Mouse (Mus musculus) forebrain, embryonic 15.5 days (tissue): ENCODE measurements around the gene Gm20696. TPM values are rescaled to one million over a fixed set of nuclear protein-coding genes. Genes with fewer than 3 reads are reported as not detected.
A peak's percentile ranks its signal among the peaks of the same experiment; 100 is the strongest.

Experiments
- ATAC-seq: fragments of 200-750 bp; cut with Nextera tagmentation; replicated peaks from 2 replicates; pipeline ENCODE4 v1.8.0; 2017; ENCODE audit warnings: mild to moderate bottlenecking, moderate TSS enrichment, moderate library complexity
- H3K27ac ChIP-seq: fragments of 300-500 bp; sonication (generic); replicated peaks from 2 replicates; pipeline ENCODE4 v1.5.1; 2015; ENCODE audit warnings: mild to moderate bottlenecking, inconsistent platforms
- H3K27me3 ChIP-seq: fragments of 300-500 bp; sonication (generic); 2 replicates; pipeline ENCODE4 v1.6.1; 2015; ENCODE audit warnings: inconsistent platforms
- H3K36me3 ChIP-seq: fragments of 300-500 bp; sonication (generic); 2 replicates; pipeline ENCODE4 v1.6.1; 2015; ENCODE audit warnings: mild to moderate bottlenecking, inconsistent platforms
- H3K4me1 ChIP-seq: fragments of 300-500 bp; sonication (generic); 2 replicates; pipeline ENCODE4 v1.6.1; 2015; ENCODE audit warnings: inconsistent platforms
- H3K4me2 ChIP-seq: fragments of 300-500 bp; sonication (generic); replicated peaks from 2 replicates; pipeline ENCODE4 v1.6.1; 2015; ENCODE audit warnings: mild to moderate bottlenecking, inconsistent platforms
- H3K4me3 ChIP-seq: fragments of 300-500 bp; sonication (generic); 2 replicates; pipeline ENCODE4 v1.5.1; 2015; ENCODE audit warnings: mild to moderate bottlenecking, inconsistent platforms
- H3K9ac ChIP-seq: fragments of 300-500 bp; sonication (generic); replicated peaks from 2 replicates; pipeline ENCODE4 v1.6.1; 2015; ENCODE audit warnings: mild to moderate bottlenecking, inconsistent platforms
- H3K9me3 ChIP-seq: fragments of 300-500 bp; sonication (generic); 2 replicates; pipeline ENCODE4 v1.6.1; 2016; ENCODE audit warnings: inconsistent platforms
- WGBS: fragments of 180-500 bp; shearing (Covaris S2); methylation state at CpG from one replicate; pipeline ENCODE4 v1.1.7; 2015; ENCODE audit warnings: mixed read lengths; 5-methylcytosine and 5-hydroxymethylcytosine counted together
- polyA plus RNA-seq: library from polyadenylated mRNA; unstranded; fragments of >200 nt; fragmentation: Nextera tagmentation; extraction: Ambion mirVana; gene quantifications from 2 replicates; pipeline ENCODE4 v1.2.1, GENCODE M21; 2015

Gm20696 gene
- polyA plus RNA-seq, 1 experiment from 2014 or later, result 5.8 TPM

- Histone ChIP-seq H3K4me3 (peak overlapping the region; percentile 22), H3K27me3 (no peaks in the 10 kb centered on the region), H3K9me3 (no peaks in the 10 kb centered on the region), H3K4me2 (peak overlapping the region; percentile 53), H3K36me3 (no peaks in the 10 kb centered on the region), H3K27ac (peak overlapping the region; percentile 76), H3K4me1 (peaks cover 25% of the 10 kb centered on the region), H3K9ac (peak overlapping the region; percentile 37)
- no peak for ATAC-seq
- WGBS, result 9% methylated on average over 8 of the region's 8 CpGs
Observed at GRCm38 (mm10) chr6:99484884-99485216, 181.7 kb downstream of the Gm20696 start.

- H3K4me2 ChIP-seq, result no peak overlapping the region
- no peak overlapping the region for H3K4me3 ChIP-seq
- no peaks in the 10 kb centered on the region for H3K9me3 ChIP-seq
- no peak overlapping the region for H3K27ac ChIP-seq
- peaks cover 25% of the 10 kb centered on the region for H3K4me1 ChIP-seq
- ATAC-seq, result no peak
- no peak overlapping the region for H3K9ac ChIP-seq
- no peaks in the 10 kb centered on the region for H3K27me3 ChIP-seq
- 72% methylated on average over 7 of the region's 7 CpGs for WGBS
- H3K36me3 ChIP-seq, result no peaks in the 10 kb centered on the region
Observed at GRCm38 (mm10) chr6:99484197-99484725, 182.3 kb downstream of the Gm20696 start.

GRCm38 (mm10) chr6:99483556-99483955 is 183.0 kb downstream of the Gm20696 start:
- 84% methylated on average over 10 of the region's 10 CpGs for WGBS

GRCm38 (mm10) chr6:99481568-99481967 is 185.0 kb downstream of the Gm20696 start:
- Histone ChIP-seq H3K36me3 (no peaks in the 10 kb centered on the region), H3K9ac (no peak overlapping the region), H3K27ac (no peak overlapping the region), H3K4me2 (no peak overlapping the region), H3K4me1 (peaks cover 25% of the 10 kb centered on the region), H3K9me3 (no peaks in the 10 kb centered on the region), H3K27me3 (no peaks in the 10 kb centered on the region), H3K4me3 (no peak overlapping the region)
- 78% methylated on average over 7 of the region's 7 CpGs for WGBS
- ATAC-seq, result no peak

More at GRCm38 (mm10) chr6:99483556-99483955, 183.0 kb downstream of the Gm20696 start:
- H3K9me3 ChIP-seq, result no peaks in the 10 kb centered on the region
- peaks cover 25% of the 10 kb centered on the region for H3K4me1 ChIP-seq
- no peaks in the 10 kb centered on the region for H3K27me3 ChIP-seq
- no peak for ATAC-seq
- H3K27ac ChIP-seq, result no peak overlapping the region
- no peak overlapping the region for H3K4me2 ChIP-seq
- H3K9ac ChIP-seq, result no peak overlapping the region
- H3K36me3 ChIP-seq, result no peaks in the 10 kb centered on the region
- H3K4me3 ChIP-seq, result no peak overlapping the region

- H3K4me2 ChIP-seq, result no peak overlapping the region
- no peak overlapping the region for H3K27ac ChIP-seq
- WGBS, result 90% methylated on average over 13 of the region's 13 CpGs
- H3K9ac ChIP-seq, result no peak overlapping the region
- H3K36me3 ChIP-seq, result no peaks in the 10 kb centered on the region
- peaks cover 1% of the 10 kb centered on the region for H3K4me1 ChIP-seq
- no peaks in the 10 kb centered on the region for H3K27me3 ChIP-seq
- H3K9me3 ChIP-seq, result no peaks in the 10 kb centered on the region
- ATAC-seq, result no peak
- no peak overlapping the region for H3K4me3 ChIP-seq
Observed at GRCm38 (mm10) chr6:99478873-99479650, 187.5 kb downstream of the Gm20696 start.

- no peak overlapping the region for H3K9ac ChIP-seq
- H3K27me3 ChIP-seq, result no peaks in the 10 kb centered on the region
- ATAC-seq, result no peak
- no peaks in the 10 kb centered on the region for H3K36me3 ChIP-seq
- H3K4me1 ChIP-seq, result peaks cover 2% of the 10 kb centered on the region; the same call in 1 of the 2 replicates
- 86% methylated on average over 9 of the region's 9 CpGs for WGBS
- H3K4me3 ChIP-seq, result no peak overlapping the region
- H3K27ac ChIP-seq, result no peak overlapping the region
- no peak overlapping the region for H3K4me2 ChIP-seq
- H3K9me3 ChIP-seq, result no peaks in the 10 kb centered on the region
Observed at GRCm38 (mm10) chr6:99475040-99475439, 191.6 kb downstream of the Gm20696 start.

- Histone ChIP-seq H3K27me3 (no peaks in the 10 kb centered on the region; the same call in 1 of the 2 replicates), H3K36me3 (no peaks in the 10 kb centered on the region), H3K4me3 (no peak overlapping the region), H3K9ac (no peak overlapping the region), H3K4me1 (peaks cover 16% of the 10 kb centered on the region), H3K4me2 (no peak overlapping the region), H3K27ac (no peak overlapping the region), H3K9me3 (no peaks in the 10 kb centered on the region)
- ATAC-seq, result no peak
- WGBS, result 77% methylated on average over 5 of the region's 5 CpGs
Observed at GRCm38 (mm10) chr6:99470906-99471305, 195.7 kb downstream of the Gm20696 start.

GRCm38 (mm10) chr6:99469134-99469834 is 197.3 kb downstream of the Gm20696 start:
- no peak overlapping the region for H3K27ac ChIP-seq
- peaks cover 24% of the 10 kb centered on the region for H3K4me1 ChIP-seq
- H3K36me3 ChIP-seq, result no peaks in the 10 kb centered on the region
- H3K9ac ChIP-seq, result no peak overlapping the region
- no peak overlapping the region for H3K4me3 ChIP-seq
- ATAC-seq, result no peak
- 90% methylated on average over 12 of the region's 12 CpGs for WGBS
- H3K9me3 ChIP-seq, result no peaks in the 10 kb centered on the region
- no peak overlapping the region for H3K4me2 ChIP-seq
- H3K27me3 ChIP-seq, result no peaks in the 10 kb centered on the region; the same call in 1 of the 2 replicates

- H3K9ac ChIP-seq, result no peak overlapping the region
- no peaks in the 10 kb centered on the region for H3K36me3 ChIP-seq
- no peaks in the 10 kb centered on the region for H3K9me3 ChIP-seq
- 63% methylated on average over 3 of the region's 3 CpGs for WGBS
- no peak overlapping the region for H3K4me2 ChIP-seq
- H3K27me3 ChIP-seq, result no peaks in the 10 kb centered on the region; the same call in 1 of the 2 replicates
- H3K4me3 ChIP-seq, result no peak overlapping the region
- no peak for ATAC-seq
- peaks cover 30% of the 10 kb centered on the region for H3K4me1 ChIP-seq
- no peak overlapping the region for H3K27ac ChIP-seq
Observed at GRCm38 (mm10) chr6:99467831-99468230, 198.8 kb downstream of the Gm20696 start.

- H3K4me2 ChIP-seq, result no peak overlapping the region
- no peak overlapping the region for H3K27ac ChIP-seq
- H3K36me3 ChIP-seq, result no peaks in the 10 kb centered on the region
- no peaks in the 10 kb centered on the region for H3K9me3 ChIP-seq
- 28% methylated on average over 8 of the region's 8 CpGs for WGBS
- H3K4me3 ChIP-seq, result no peak overlapping the region
- no peak for ATAC-seq
- H3K4me1 ChIP-seq, result peaks cover 30% of the 10 kb centered on the region
- H3K27me3 ChIP-seq, result no peaks in the 10 kb centered on the region; the same call in 1 of the 2 replicates
- no peak overlapping the region for H3K9ac ChIP-seq
Observed at GRCm38 (mm10) chr6:99467109-99467508, 199.5 kb downstream of the Gm20696 start.

- Histone ChIP-seq H3K9me3 (no peaks in the 10 kb centered on the region), H3K4me1 (peaks cover 30% of the 10 kb centered on the region), H3K4me2 (no peak overlapping the region), H3K9ac (no peak overlapping the region), H3K27ac (no peak overlapping the region), H3K4me3 (no peak overlapping the region), H3K27me3 (no peaks in the 10 kb centered on the region; the same call in 1 of the 2 replicates), H3K36me3 (no peaks in the 10 kb centered on the region)
- 85% methylated on average over 8 of the region's 8 CpGs for WGBS
- ATAC-seq, result no peak
Observed at GRCm38 (mm10) chr6:99466354-99466753, 200.2 kb downstream of the Gm20696 start.

GRCm38 (mm10) chr6:99464449-99464848 is 202.1 kb downstream of the Gm20696 start:
- Histone ChIP-seq H3K27ac (0 out of 2 replicates have a peak overlapping the region, but pooled peaks have one; percentile 36), H3K36me3 (no peaks in the 10 kb centered on the region), H3K9me3 (no peaks in the 10 kb centered on the region), H3K27me3 (no peaks in the 10 kb centered on the region), H3K4me1 (peaks cover 22% of the 10 kb centered on the region), H3K4me3 (no peak overlapping the region), H3K4me2 (no peak overlapping the region), H3K9ac (no peak overlapping the region)
- 39% methylated on average over 4 of the region's 4 CpGs for WGBS
- peak; percentile 68 for ATAC-seq
